Comparison of ENCODE assay signal across 16 mouse cellular contexts in the genomic region with DNA sequence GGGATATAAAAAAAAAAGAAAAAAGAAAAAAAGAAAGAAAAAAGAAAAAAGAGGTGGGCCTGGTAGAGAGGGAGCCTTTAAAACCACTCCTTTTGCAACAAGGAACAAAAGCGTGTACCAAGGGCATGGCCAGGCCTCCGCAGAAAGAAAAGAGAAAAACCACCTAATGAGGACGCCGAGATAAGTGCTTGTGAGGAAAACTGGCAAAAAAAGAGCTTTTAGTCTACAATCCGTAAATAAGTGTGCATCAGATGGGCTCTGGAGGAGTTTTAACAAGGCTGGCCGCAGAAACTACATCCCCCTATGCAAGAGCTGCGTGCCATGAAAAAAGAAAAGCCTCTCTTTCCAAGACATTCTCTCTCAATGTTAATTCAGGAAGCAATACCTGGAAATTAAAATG. TPM values are rescaled to one million over a fixed set of nuclear protein-coding genes. Genes with fewer than 3 reads are reported as not detected.
A peak's percentile ranks its signal among the peaks of the same experiment; 100 is the strongest.
DNase-seq lines count a peak whose midpoint lies in the region; ATAC-seq lines count a peak whose summit lies in the region.
"Had no signal": no experiment of that assay in that cellular context is flagged by ENCODE, and none has a peak within 500 bp of the region (broad histone marks: within the 10 kb centered on the region; RNA-seq: fewer than 3 reads in every experiment).

No protein-coding gene starts in this region.

- H3K27ac ChIP-seq in midbrain, embryonic 14.5 days (replicated peaks; ENCODE audit: low read depth, low read length) = no peak overlapping the region
- H3K27ac ChIP-seq in midbrain, embryonic 10.5 days (replicated peaks) = no peak overlapping the region
- H3K27ac ChIP-seq in forebrain, embryonic 12.5 days = peak overlapping the region; percentile 68; the same call in 1 of the 2 replicates
- no peak overlapping the region; the same call in 1 of the 2 replicates for H3K27ac ChIP-seq in forebrain, embryonic 16.5 days (ENCODE audit: low read length)
- H3K27ac ChIP-seq: embryonic facial prominence, embryonic 12.5 days; hindbrain, embryonic 15.5 days had no signal

- H3K27me3 ChIP-seq in midbrain, embryonic 14.5 days (ENCODE audit: control insufficient read depth, insufficient read depth, low read length) = no peaks in the 10 kb centered on the region
- no peaks in the 10 kb centered on the region for H3K27me3 ChIP-seq in midbrain, embryonic 10.5 days (ENCODE audit: low read depth, poor library complexity, severe bottlenecking)
- H3K27me3 ChIP-seq in forebrain, embryonic 12.5 days = no peaks in the 10 kb centered on the region
- H3K27me3 ChIP-seq in forebrain, embryonic 16.5 days (replicated peaks; ENCODE audit: control insufficient read depth, insufficient read depth, low read length) = no peaks in the 10 kb centered on the region
- H3K27me3 ChIP-seq: embryonic facial prominence, embryonic 12.5 days; heart, embryonic 12.5 days; hindbrain, embryonic 15.5 days had no signal

- WGBS in midbrain, embryonic 14.5 days = 69% methylated on average over 7 of the region's 7 CpGs
- 83% methylated on average over 7 of the region's 7 CpGs for WGBS in midbrain, embryonic 10.5 days
- WGBS in forebrain, embryonic 12.5 days = 23% methylated on average over 7 of the region's 7 CpGs
- 7% methylated on average over 7 of the region's 7 CpGs for WGBS in forebrain, embryonic 16.5 days

- peak; percentile 18 for DNase-seq in midbrain, embryonic 14.5 days
- DNase-seq in midbrain, embryonic 10.5 days (ENCODE audit: low spot score) = no peak
- no peak for DNase-seq in cerebellum, postnatal 4 days (ENCODE audit: low spot score in 2 of 2)
- no peak for DNase-seq in spleen, postnatal 4 days (ENCODE audit: low spot score in 2 of 2)
- DNase-seq: adrenal gland, adult 8-10 months; adrenal gland, postnatal 36 days; cerebellum, adult 11 months; cerebellum, adult 8-10 months; cerebellum, postnatal 14 days; gastrocnemius, postnatal 10 days had no signal

- H3K36me3 ChIP-seq in midbrain, embryonic 14.5 days (ENCODE audit: control insufficient read depth, insufficient read depth, low read length) = no peaks in the 10 kb centered on the region
- no peaks in the 10 kb centered on the region for H3K36me3 ChIP-seq in midbrain, embryonic 10.5 days
- no peaks in the 10 kb centered on the region for H3K36me3 ChIP-seq in forebrain, embryonic 12.5 days (replicated peaks)
- no peaks in the 10 kb centered on the region for H3K36me3 ChIP-seq in forebrain, embryonic 16.5 days (ENCODE audit: control insufficient read depth, insufficient read depth)
- H3K36me3 ChIP-seq: embryonic facial prominence, embryonic 12.5 days; heart, embryonic 12.5 days; hindbrain, embryonic 15.5 days had no signal

- H3K4me3 ChIP-seq in midbrain, embryonic 14.5 days (replicated peaks; ENCODE audit: low read depth, low read length) = no peak overlapping the region
- no peak overlapping the region for H3K4me3 ChIP-seq in midbrain, embryonic 10.5 days
- H3K4me3 ChIP-seq in forebrain, embryonic 12.5 days (replicated peaks) = no peak overlapping the region
- no peak overlapping the region for H3K4me3 ChIP-seq in forebrain, embryonic 16.5 days (replicated peaks; ENCODE audit: low read length)
- H3K4me3 ChIP-seq: embryonic facial prominence, embryonic 12.5 days; heart, embryonic 12.5 days; hindbrain, embryonic 15.5 days had no signal

- H3K9ac ChIP-seq in midbrain, embryonic 14.5 days (replicated peaks; ENCODE audit: low read length) = no peak overlapping the region
- no peak overlapping the region for H3K9ac ChIP-seq in forebrain, embryonic 12.5 days
- no peak overlapping the region for H3K9ac ChIP-seq in forebrain, embryonic 16.5 days (replicated peaks; ENCODE audit: low read depth, low read length)
- H3K9ac ChIP-seq: embryonic facial prominence, embryonic 12.5 days; heart, embryonic 12.5 days; hindbrain, embryonic 15.5 days had no signal

- no peaks in the 10 kb centered on the region for H3K9me3 ChIP-seq in midbrain, embryonic 14.5 days (ENCODE audit: control insufficient read depth, low read length)
- no peaks in the 10 kb centered on the region for H3K9me3 ChIP-seq in midbrain, embryonic 10.5 days (replicated peaks)
- no peaks in the 10 kb centered on the region for H3K9me3 ChIP-seq in forebrain, embryonic 12.5 days
- H3K9me3 ChIP-seq in forebrain, embryonic 16.5 days (ENCODE audit: control insufficient read depth, low read length) = no peaks in the 10 kb centered on the region
- H3K9me3 ChIP-seq: embryonic facial prominence, embryonic 12.5 days; heart, embryonic 12.5 days; hindbrain, embryonic 15.5 days had no signal

- no peak overlapping the region for H3K4me2 ChIP-seq in midbrain, embryonic 14.5 days (ENCODE audit: low read length)
- peak overlapping the region; percentile 5; the same call in 1 of the 2 replicates for H3K4me2 ChIP-seq in forebrain, embryonic 12.5 days
- peak overlapping the region; percentile 31; the same call in 1 of the 2 replicates for H3K4me2 ChIP-seq in forebrain, embryonic 16.5 days (ENCODE audit: low read length)
- H3K4me2 ChIP-seq: embryonic facial prominence, embryonic 12.5 days; heart, embryonic 12.5 days; hindbrain, embryonic 15.5 days had no signal

- ATAC-seq in midbrain, embryonic 14.5 days (ENCODE audit: low FRiP score, low TSS enrichment) = no peak
- ATAC-seq in forebrain, embryonic 12.5 days (ENCODE audit: low FRiP score) = peak; percentile 57; the same call in 1 of the 2 replicates
- no peak; the same call in 1 of the 2 replicates for ATAC-seq in forebrain, embryonic 16.5 days
- ATAC-seq: intestine, embryonic 16.5 days had no signal

- no peaks in the 10 kb centered on the region for H3K4me1 ChIP-seq in midbrain, embryonic 14.5 days (ENCODE audit: control insufficient read depth, insufficient read depth, low read length)
- H3K4me1 ChIP-seq in midbrain, embryonic 10.5 days = no peaks in the 10 kb centered on the region
- peaks cover 5% of the 10 kb centered on the region; the same call in 1 of the 2 replicates for H3K4me1 ChIP-seq in forebrain, embryonic 12.5 days
- H3K4me1 ChIP-seq in forebrain, embryonic 16.5 days (replicated peaks; ENCODE audit: control insufficient read depth, insufficient read depth, low read length) = peaks cover 11% of the 10 kb centered on the region; the same call in 1 of the 2 replicates
- H3K4me1 ChIP-seq: embryonic facial prominence, embryonic 12.5 days; heart, embryonic 12.5 days; hindbrain, embryonic 15.5 days had no signal

RNA-seq across cellular contexts. Expression of a gene that starts 37.4 kb away (rescaled TPM):
- polyA plus RNA-seq in midbrain, embryonic 14.5 days (2014; fragmentation: Nextera tagmentation; extraction: Ambion mirVana) = 43.8 and 45.0 TPM in 2 replicates
- 30.7 and 35.0 TPM in 2 replicates for polyA plus RNA-seq in midbrain, embryonic 10.5 days (2016; fragmentation: Nextera tagmentation; extraction: Ambion mirVana)
- polyA plus RNA-seq in forebrain, embryonic 12.5 days (2016; fragmentation: Nextera tagmentation; extraction: Ambion mirVana) = 42.8 and 44.2 TPM in 2 replicates
- 37.8 and 40.0 TPM in 2 replicates for polyA plus RNA-seq in forebrain, embryonic 16.5 days (2015; fragmentation: Nextera tagmentation; extraction: Ambion mirVana)
